Mouse (Mus musculus) heart, adult 18-20 months (tissue): ENCODE results near the gene Atp6v1c2. TPM values are rescaled to one million over a fixed set of nuclear protein-coding genes. Genes with fewer than 3 reads are reported as not detected.

Source experiments
- DNase-seq, 2 experiments: peaks; one replicate each; pipeline ENCODE4 v3.0.0; 2021 to 2022; ENCODE audit warnings: mixed read lengths in 1 of 2
- microRNA-seq, 2 experiments: library from miRNA; unstranded; fragments of <30 nt; microRNA quantifications; one replicate each; pipeline ENCODE4 v1.2.0; 2022
- total RNA-seq, 2 experiments: library from RNA; stranded (reverse); gene quantifications; 2 replicates each; pipeline ENCODE4 v1.2.3; 2021

The Atp6v1c2 gene
- total RNA-seq, 2 experiments from 2014 or later: 0.85 TPM; not detected in 1

- peak; percentile 42 to 69 for DNase-seq
These were observed 72.3 kb downstream of the Atp6v1c2 start for GRCm38 (mm10) chr12:17256905-17257304.

DNA sequence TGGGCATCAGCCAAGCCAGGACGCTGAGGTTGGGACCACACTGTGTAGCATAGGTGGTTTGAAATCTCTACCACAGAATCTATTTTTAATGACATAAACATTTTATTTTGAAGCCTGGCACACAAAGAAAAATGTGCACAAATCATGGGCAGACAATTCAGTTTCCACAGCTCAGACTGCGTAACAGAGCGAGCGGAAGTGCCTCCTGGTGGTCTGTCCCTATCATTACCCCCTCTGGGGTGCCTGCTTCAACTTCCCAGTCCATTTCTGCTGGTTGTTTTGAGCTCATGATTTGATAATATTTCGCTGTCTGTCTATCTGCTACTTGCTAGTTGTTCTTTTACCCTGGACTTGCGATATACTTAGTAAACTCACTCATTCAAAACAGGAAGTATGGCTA, 73.6 kb downstream of the Atp6v1c2 start:
- no peak for DNase-seq

GRCm38 (mm10) chr12:17253069-17253468, 76.1 kb downstream of the Atp6v1c2 start:
- peak; percentile 36 to 79 for DNase-seq

- DNase-seq: no peak
These were observed 78.2 kb downstream of the Atp6v1c2 start for GRCm38 (mm10) chr12:17250962-17251361.

DNA sequence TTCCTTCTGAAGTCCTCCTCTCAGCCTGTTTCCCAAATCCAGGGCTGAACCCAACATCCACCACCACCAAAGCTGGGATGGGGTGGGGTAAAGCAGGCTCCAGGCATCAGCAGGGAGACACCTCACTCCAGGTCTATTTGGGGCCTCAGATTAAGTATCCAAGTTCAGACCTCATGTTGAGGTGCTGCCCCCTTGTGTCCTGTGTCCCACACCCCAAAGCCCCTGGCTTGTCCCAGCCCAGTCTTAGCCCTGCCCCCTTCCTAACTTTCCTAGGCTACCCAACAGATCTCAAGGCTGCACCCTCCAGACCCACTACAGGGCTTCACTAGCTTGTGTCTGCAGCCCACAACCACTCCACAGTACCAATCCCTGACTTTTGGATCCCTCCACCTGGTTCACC, 87.1 kb downstream of the Atp6v1c2 start:
- no peak for DNase-seq

DNA sequence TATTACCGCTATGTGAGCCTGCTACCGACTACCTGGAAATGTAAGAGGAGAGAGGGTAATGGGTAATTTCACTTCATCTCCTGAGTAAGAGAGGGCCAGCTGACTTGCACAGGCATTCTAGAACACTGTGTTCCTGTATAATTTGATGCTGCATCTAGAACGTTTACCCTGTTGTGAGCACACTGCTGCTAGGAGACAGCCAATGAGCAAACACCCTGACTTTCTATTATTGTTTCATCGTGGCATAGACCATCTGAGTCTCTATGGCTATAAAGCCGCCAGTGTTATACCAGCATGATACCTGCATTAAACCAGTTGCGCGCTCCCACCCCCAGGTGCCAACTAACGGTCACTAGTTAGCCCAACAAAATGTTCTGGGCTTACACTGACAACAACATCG, 87.5 kb downstream of the Atp6v1c2 start:
- no peak for DNase-seq

DNA sequence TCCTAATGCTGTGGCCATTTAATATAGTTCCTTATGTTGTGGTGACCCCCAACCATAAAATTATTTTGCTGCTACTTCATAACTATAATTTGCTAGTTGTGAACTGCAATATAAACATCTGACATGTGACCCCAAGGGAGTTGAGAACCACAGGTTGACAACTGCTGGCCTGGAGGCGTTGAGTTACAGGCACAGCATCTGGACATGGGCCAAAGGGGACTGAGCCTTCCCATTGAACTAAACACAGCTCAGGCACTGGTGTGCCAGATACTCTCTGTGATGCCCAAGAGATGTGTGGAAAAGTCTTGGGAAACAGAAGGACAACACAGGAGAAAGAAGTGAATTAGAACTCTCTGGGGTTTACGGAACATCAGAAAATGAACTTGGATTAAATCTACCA, 88.1 kb downstream of the Atp6v1c2 start:
- DNase-seq: no peak

DNA sequence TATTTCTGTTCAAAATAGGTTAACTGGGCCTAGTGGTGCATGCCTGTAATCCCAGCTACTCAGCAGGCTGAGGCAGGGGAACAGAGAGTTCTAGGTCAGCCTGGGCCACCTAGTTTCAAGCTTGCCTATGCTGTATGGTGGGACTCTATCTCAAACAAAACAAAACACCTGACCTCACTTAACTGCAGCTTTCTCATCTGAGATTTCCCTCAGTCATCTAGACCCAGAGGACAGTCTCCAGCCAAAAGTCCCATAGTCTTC, 89.8 kb downstream of the Atp6v1c2 start:
- no peak for DNase-seq

- no peak for DNase-seq
These were observed 90.4 kb downstream of the Atp6v1c2 start for GRCm38 (mm10) chr12:17238588-17239427.

DNA sequence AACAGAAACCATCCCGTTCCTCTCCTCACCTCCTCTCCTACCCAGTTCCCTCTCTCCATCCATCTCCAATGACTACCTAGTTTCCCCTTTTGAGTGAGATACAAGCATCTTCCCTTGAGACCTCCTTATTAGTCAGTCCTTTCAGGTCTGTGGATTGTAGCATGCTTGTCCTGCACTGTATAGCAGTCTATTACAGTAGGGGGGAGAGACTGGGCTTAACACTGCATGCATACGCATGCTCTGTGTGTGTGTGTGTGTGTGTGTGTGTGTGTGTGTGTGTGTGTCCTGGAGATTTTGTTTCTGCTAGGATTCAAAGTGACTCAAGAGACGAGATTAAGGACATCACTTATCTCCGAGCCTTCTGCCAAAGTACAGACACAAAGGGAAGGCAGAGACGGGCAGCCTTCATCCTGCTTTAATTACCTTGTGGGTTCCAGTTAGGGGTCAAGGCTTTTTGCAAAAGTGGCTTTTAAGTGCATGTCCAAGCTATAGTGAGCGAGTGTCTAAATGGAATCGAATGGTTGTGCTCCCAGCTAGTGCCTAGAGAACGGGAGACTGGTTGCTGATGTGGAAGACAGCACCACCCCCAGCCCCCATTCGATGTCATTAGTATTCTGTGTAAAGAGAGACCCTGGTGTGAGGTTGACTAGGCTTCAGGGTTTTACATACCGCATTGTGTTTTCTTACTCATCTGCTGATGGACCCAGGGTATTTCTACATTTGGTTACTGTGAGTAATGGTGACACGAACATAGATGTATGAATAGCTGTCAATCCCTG, 93.4 kb downstream of the Atp6v1c2 start:
- no peak for DNase-seq

Small RNA genes within 50 kb of the gene (microRNA-seq; reads per million reads assigned to microRNA genes)
- gene Mir3066: 1.1 to 3.0 reads per million in 2 experiments

Other genes starting within 250 kb of the Atp6v1c2 start
- gene Kcnf1, start 152.5 kb downstream of the Atp6v1c2 start, total RNA-seq: not detected
- gene Pdia6, start 62.8 kb downstream of the Atp6v1c2 start, total RNA-seq: 100 to 1,000 TPM in 1 of 2 experiments, 10 to 100 TPM in 1; 89.4 to 100 TPM
- 1 to 10 TPM; 7.5 to 7.6 TPM for gene Nol10, start 19.1 kb upstream of the Atp6v1c2 start, total RNA-seq
- gene Odc1, start 215.4 kb upstream of the Atp6v1c2 start, total RNA-seq: 10 to 100 TPM; 61.5 to 71.5 TPM